Mouse (Mus musculus): ENCODE measurements around the gene Sprr1b.
"Not testable (repeated sequence)": the region's sequence is repeated elsewhere in the genome, so short reads cannot be mapped to it uniquely, and the experiment has no call there.

Gene Sprr1b

DNA sequence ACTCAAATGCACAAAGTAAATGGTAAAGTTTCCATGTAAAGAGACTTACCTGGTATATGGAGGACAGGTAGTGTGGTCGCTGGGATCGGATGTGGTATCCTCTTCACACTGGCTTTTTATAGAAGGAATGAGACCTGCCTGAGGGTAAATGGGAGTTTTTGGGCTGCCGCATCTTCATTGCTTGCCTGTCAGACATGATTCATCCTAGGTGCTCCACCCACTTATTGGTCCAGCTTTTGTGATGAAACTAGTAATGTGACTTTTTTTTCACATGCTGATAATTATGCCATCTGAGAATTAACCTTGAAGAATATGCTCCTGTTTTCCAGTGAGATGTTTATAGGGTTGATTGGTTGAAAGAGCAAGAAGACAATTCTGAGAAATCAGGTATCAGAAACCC, at the start of gene Sprr1b:
Gene Sprr1b, minus strand, starts transcription at position 101 of the 400 bp plus-strand sequence.
- CTCF ChIA-PET = no interaction called here

DNA sequence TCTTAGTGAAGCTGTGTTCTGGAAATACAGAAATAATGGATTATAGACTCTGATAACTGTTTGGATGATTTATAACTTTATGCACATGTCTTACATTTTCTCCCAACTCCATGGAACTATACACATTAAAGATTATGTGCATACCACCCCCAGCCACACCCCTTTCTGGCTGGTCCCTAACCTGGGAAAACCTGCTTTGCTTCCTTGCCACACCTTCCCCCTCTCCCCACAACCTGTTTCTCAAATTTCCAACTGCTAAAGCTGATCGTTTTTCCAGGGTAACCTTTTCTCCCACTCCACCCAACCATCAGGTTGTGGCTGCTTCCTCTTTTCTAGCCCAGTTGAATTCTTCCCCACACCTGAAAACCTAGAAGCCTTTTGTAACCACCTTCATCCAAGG, 47.7 kb upstream of the Sprr1b start:
- CTCF ChIA-PET = no interaction called here

GRCm38 (mm10) chr3:92485863-92486262, 47.3 kb upstream of the Sprr1b start, which contains the start of gene Sprr1a:
Sprr1a (minus strand) TSS chr3:92485895.
- CTCF ChIA-PET = no interaction called here

DNA sequence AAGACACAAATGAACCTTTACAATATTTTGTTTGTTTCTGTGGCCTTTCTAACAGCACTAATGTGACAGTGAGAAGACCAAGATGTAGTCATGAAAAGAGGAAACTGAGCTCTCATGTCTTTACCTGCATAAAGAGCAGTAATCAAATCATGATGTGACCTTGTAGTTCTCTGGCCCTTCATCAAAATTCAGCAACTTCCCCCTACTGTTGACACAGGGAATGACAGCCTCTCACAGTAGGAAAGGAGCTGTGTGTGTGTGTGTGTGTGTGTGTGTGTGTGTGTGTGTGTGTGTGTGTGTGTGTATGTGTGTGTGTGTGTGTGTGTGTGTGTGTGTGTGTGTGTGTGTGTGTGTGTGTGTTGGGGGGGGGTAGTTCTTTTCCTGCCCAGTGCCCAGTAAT, 42.7 kb upstream of the Sprr1b start:
- CTCF ChIA-PET = not testable (repeated sequence)

GRCm38 (mm10) chr3:92470111-92470510, 31.5 kb upstream of the Sprr1b start:
- CTCF ChIA-PET = no interaction called here

DNA sequence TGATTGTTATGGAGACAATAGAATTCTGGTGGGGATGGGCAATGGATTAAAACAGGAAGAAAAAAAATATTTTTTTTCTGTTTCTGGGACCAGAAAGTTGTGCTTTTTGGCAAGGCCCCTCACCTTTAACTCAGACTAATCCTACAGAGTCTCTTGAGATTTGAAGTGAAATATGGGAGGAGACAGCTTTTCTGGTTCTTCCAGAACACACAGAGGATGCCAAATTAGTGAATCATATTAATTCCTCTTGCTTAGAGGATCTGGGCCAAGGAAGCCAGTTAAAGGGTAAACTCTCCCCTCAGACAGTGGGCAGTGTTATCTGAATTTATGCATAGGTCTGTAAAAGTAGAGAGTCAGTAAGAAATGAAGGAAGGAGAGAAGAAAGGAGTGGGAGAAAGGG, 28.8 kb upstream of the Sprr1b start:
- CTCF ChIA-PET = no interaction called here

GRCm38 (mm10) chr3:92466576-92466975, 28.0 kb upstream of the Sprr1b start:
- CTCF ChIA-PET = no interaction called here

GRCm38 (mm10) chr3:92458620-92459019, 20.0 kb upstream of the Sprr1b start, which contains the start of gene Sprr3:
Sprr3 (minus strand) TSS chr3:92458720.
- CTCF ChIA-PET = no interaction called here

- CTCF ChIA-PET = no interaction called here
Measured at GRCm38 (mm10) chr3:92455151-92455550, 16.6 kb upstream of the Sprr1b start.

GRCm38 (mm10) chr3:92440177-92440576, 1.6 kb upstream of the Sprr1b start:
- CTCF ChIA-PET = no interaction called here

GRCm38 (mm10) chr3:92432282-92432681, 6.3 kb downstream of the Sprr1b start, which contains the start of gene Sprr2k:
Sprr2k (plus strand) TSS chr3:92432582.
- CTCF ChIA-PET = interaction anchor here (0.6 kb wide), 1 partner anchor 197 kb away, joined by 5 read pairs; no protein-coding TSS in a partner anchor

DNA sequence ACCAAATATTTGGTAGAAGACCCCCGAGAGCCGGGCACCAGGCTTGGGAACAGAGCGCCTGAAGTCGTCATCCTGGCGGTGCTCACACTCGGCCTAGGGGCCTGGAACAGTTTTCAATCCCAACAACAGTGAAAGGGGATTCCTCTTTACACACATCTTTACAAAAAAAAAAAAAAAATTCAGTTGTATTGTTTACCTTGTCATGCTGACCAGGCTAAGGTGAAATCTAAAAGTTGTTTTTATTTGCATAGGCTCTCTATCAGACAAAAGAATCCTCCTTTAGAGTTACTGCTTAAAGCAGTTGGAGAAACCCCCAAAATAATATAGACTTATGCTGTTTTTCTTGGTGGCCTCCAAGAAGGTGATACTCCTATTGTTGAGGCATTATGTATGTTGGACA, 9.3 kb downstream of the Sprr1b start, which contains the start of gene Gm9774:
Gene Gm9774, minus strand, starts transcription at position 101 of the 400 bp plus-strand sequence.
- CTCF ChIA-PET = no interaction called here

DNA sequence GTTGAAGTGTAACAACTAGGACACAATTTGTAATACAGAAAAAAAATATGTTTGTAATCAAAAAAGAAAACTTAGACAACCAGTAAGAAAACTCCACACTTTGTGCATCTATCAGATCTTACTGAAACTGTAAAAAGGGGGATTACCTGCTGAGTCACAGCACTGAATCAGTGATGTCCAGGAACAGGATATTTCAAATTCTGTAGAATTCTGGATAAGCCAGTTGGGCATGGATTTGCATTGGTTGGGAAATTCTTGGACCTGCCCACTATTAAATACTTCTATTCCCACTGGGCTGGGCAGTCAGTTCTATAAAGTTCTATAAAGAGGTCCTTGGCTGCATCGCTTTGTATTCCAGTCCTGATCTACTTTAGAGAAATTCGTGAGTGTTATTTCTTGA, 20.8 kb downstream of the Sprr1b start, which contains the start of gene Sprr2j-ps:
Gene Sprr2j-ps, plus strand, starts transcription at position 301 of the 400 bp plus-strand sequence.
- CTCF ChIA-PET = no interaction called here

- CTCF ChIA-PET = no interaction called here
Measured at GRCm38 (mm10) chr3:92407691-92408090, 30.9 kb downstream of the Sprr1b start, which contains the start of gene Sprr2i. Sprr2i (plus strand) TSS chr3:92407991.

DNA sequence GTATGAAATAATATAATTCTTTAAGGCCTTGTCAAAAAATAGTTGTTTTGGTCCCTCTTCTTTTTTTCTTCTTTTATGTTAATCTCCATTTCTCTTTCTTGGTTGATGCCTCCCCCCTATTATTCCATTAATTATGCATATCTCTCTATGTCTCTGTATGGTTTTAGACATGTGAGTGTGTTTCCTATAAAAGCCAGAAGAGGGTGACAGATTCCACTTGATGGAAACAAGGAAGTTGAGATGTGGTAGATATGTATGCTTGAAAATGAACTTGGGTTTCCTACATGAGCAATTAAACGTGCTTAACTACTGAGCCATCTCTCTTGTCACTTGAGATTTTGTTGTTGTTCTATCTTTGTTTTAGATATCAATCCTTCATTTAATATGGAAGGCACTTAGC, 44.3 kb downstream of the Sprr1b start:
- CTCF ChIA-PET = no interaction called here

Measured in spleen, embryonic (tissue).